Mouse (Mus musculus): ENCODE data around the gene Slc9a9. TPM values are rescaled to one million over a fixed set of nuclear protein-coding genes. Genes with fewer than 3 reads are reported as not detected.

Gene Slc9a9
- polyA plus RNA-seq, 1 experiment, result 127 TPM

DNA sequence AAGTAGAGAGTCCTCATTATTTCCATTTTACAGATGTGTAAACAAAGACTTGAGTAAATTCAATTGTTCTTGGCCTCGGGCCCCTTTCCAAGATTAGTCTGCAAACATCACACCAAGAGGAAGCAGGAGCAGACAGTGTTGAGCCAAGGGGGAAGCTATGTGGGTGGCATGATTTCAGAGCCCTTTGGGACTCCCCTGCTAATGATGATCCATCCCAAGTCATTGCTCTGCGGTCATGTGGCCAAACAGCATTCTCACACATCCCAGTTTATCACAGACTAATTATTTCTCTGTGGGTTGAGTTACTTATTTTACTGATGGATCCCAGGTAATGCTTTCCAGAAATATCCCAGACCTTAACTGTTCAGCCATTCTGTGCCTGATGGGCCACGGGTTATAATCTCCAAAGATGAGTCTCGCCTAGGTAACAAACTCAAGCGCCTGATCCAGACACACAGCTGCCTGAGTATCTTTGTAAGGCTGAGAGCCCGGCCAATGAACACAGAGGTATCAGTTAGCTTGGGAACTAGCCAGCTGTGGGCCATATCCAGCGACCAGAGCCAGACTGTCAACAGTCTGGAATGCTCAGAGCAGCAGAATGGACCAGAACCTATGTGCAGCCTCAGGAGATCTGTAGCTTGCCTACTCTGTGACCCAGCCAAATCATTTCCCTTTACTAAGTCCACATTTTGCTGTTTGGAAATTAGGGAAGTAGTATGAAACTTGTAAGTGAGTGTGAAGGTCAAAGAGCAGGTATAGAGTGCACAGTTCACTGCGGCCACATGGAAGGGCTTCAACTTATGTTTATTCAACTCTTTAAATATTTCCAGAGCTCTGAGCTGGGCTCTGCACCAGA lies 518.9 kb downstream of the Slc9a9 start:
- H3K4me1 ChIP-seq (ENCODE audit: control insufficient read depth, insufficient read depth, low read length), result peaks cover 13% of the 10 kb centered on the region
- H3K27ac ChIP-seq (ENCODE audit: insufficient read depth, low read depth, low read length), result no peak overlapping the region
- TF ChIP-seq POLR2A (IDR thresholded peaks at IDR 0.05; ENCODE audit: borderline replicate concordance, low read depth, low read length) (no peak), CTCF (IDR thresholded peaks at IDR 0.05; ENCODE audit: low read depth, low read length) (no peak)
- no peak overlapping the region for H3K4me3 ChIP-seq (ENCODE audit: insufficient read depth, low read length)

DNA sequence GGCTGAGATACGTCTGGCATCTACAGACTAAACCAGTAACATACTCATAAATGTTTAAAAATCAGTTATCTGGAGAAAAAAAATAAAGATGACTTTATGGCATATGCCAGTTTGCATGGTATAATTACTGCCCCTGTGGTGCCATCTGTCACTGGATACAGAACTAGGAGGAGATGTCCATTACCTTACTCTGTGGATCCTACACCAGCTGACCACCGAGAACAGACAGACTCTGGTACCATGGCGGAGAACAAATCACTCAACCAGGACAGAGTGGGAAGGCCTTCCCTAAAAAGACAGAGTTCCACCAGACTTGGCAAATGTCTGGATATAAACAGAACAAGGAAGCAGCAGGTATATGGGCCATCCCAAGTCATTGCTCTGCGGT lies 519.5 kb downstream of the Slc9a9 start:
- Histone ChIP-seq H3K4me1 (ENCODE audit: control insufficient read depth, insufficient read depth, low read length) (peaks cover 19% of the 10 kb centered on the region), H3K4me3 (ENCODE audit: insufficient read depth, low read length) (no peak overlapping the region), H3K27ac (ENCODE audit: insufficient read depth, low read depth, low read length) (no peak overlapping the region)
- TF ChIP-seq POLR2A (IDR thresholded peaks at IDR 0.05; ENCODE audit: borderline replicate concordance, low read depth, low read length), result no peak
- TF ChIP-seq CTCF (IDR thresholded peaks at IDR 0.05; ENCODE audit: low read depth, low read length), result no peak

DNA sequence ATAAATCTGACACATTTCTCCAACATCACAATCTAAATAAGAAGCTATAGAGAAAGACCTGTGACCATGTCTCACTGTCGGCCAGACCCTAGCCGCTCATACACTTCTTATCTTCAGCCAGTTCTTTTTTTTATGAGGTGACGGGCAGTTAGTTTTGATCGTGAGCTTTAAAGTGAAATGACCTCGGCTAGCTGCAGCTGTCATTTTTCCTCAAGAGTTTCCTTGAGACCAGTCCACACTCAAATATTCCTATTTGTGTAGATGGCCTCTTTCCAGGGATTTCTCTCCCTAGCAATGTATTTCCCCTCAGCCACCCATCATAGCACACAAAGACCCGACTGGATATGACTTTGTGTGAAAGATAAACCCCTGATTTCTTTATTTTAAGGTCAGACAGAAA lies 521.7 kb downstream of the Slc9a9 start:
- peaks cover 22% of the 10 kb centered on the region for H3K4me1 ChIP-seq (ENCODE audit: control insufficient read depth, insufficient read depth, low read length)
- TF ChIP-seq POLR2A (IDR thresholded peaks at IDR 0.05; ENCODE audit: borderline replicate concordance, low read depth, low read length), result no peak
- no peak for TF ChIP-seq CTCF (IDR thresholded peaks at IDR 0.05; ENCODE audit: low read depth, low read length)
- no peak overlapping the region for H3K4me3 ChIP-seq (ENCODE audit: insufficient read depth, low read length)
- no peak overlapping the region for H3K27ac ChIP-seq (ENCODE audit: insufficient read depth, low read depth, low read length)

DNA sequence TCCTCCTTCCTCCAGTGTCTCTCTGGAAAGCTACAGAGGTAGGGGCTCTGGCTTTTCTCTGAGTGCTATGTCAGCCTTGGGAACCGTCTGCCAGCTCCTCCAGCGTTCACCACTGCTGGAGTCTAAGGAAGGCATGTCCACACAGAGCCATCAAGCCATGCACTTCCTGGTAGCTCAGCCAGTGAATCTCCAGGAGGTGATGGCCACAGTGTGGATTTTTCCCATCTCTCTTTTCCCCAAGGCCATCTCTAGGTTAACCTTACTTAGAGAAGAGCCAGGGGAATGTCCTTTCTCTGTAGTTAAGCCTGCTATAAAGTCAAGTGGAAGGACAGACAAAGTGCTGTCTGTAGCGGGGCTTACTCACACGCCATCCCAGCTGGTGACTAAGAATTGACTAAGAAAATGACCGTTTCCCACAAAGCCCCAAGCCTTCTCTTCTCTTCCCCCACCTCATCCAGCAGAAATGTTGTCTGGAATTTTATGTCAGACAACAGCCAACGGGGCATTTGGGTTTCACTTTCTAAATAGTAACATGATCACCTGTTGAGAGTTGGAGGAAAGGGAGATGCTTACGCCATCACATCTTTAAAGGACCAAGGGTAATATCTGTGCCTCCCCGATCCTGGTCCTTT lies 523.3 kb downstream of the Slc9a9 start:
- no peak overlapping the region for H3K27ac ChIP-seq (ENCODE audit: insufficient read depth, low read depth, low read length)
- peaks cover 19% of the 10 kb centered on the region for H3K4me1 ChIP-seq (ENCODE audit: control insufficient read depth, insufficient read depth, low read length)
- no peak overlapping the region for H3K4me3 ChIP-seq (ENCODE audit: insufficient read depth, low read length)
- TF ChIP-seq CTCF (IDR thresholded peaks at IDR 0.05; ENCODE audit: low read depth, low read length), result no peak
- TF ChIP-seq POLR2A (IDR thresholded peaks at IDR 0.05; ENCODE audit: borderline replicate concordance, low read depth, low read length), result no peak

DNA sequence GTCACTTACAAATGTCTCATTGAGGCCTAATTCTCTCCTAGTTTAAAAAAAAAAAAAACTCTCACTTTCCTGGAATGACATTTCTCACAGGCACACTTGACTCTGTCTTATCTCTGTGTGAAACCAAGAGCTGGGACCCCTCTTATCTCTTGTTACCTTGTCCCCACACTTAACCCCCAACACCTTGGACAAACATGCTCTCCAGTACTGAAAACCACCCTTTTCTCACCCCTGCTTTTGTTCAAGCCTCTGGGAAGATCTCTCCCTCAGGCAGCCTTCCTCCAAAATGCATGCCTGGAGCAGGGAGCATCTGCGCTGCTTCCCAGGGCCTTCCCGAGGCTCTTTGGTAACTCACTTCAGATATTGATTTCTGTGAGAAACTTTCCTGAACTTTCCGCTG lies 524.0 kb downstream of the Slc9a9 start:
- peaks cover 15% of the 10 kb centered on the region for H3K4me1 ChIP-seq (ENCODE audit: control insufficient read depth, insufficient read depth, low read length)
- TF ChIP-seq CTCF (IDR thresholded peaks at IDR 0.05; ENCODE audit: low read depth, low read length), result no peak
- TF ChIP-seq POLR2A (IDR thresholded peaks at IDR 0.05; ENCODE audit: borderline replicate concordance, low read depth, low read length), result no peak
- H3K27ac ChIP-seq (ENCODE audit: insufficient read depth, low read depth, low read length), result no peak overlapping the region
- H3K4me3 ChIP-seq (ENCODE audit: insufficient read depth, low read length), result no peak overlapping the region

DNA sequence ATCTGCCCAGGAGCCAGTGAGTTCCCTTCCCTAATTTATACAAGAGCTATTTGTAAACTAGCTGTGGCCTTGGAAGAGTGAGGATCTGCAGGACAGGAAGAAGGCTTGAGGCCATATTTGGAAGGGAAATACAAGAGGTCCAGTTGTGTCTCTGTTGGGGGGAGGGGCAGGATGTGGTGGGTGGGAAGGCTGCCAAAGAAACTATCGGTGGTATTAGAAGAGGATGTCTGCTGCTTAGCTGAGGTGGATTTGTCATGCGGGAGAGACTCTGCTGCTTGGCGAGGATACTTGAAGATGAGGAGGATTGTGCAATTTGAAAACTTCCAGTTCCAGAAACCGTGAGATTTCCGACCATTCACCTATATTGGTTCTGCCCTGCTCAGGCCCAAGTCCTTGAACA lies 524.4 kb downstream of the Slc9a9 start:
- TF ChIP-seq CTCF (IDR thresholded peaks at IDR 0.05; ENCODE audit: low read depth, low read length), result no peak
- no peak for TF ChIP-seq POLR2A (IDR thresholded peaks at IDR 0.05; ENCODE audit: borderline replicate concordance, low read depth, low read length)
- H3K27ac ChIP-seq (ENCODE audit: insufficient read depth, low read depth, low read length), result no peak overlapping the region
- peaks cover 14% of the 10 kb centered on the region for H3K4me1 ChIP-seq (ENCODE audit: control insufficient read depth, insufficient read depth, low read length)
- no peak overlapping the region for H3K4me3 ChIP-seq (ENCODE audit: insufficient read depth, low read length)

DNA sequence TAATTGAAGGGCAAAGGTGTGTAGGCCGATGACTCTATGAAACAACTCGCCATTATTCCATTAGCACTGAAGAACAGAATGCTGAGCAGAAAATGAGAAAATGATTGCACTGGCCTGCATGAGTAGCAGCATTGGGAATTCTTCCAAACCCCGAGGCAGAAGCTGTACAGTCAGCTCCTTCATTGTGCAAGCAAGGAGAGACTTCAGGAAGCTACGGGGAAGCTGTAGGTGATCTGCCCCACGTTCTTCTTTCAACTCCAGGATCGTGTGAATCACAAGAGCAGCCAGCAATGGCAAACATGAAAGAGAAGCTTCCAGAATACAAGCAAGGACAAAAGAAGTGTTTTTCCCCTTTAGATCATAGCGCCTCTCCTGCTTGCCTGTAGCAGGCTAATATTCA lies 538.0 kb downstream of the Slc9a9 start:
- Histone ChIP-seq H3K27ac (ENCODE audit: insufficient read depth, low read depth, low read length) (no peak overlapping the region), H3K4me3 (ENCODE audit: insufficient read depth, low read length) (no peak overlapping the region), H3K4me1 (ENCODE audit: control insufficient read depth, insufficient read depth, low read length) (no peaks in the 10 kb centered on the region)
- no peak for TF ChIP-seq CTCF (IDR thresholded peaks at IDR 0.05; ENCODE audit: low read depth, low read length)
- no peak for TF ChIP-seq POLR2A (IDR thresholded peaks at IDR 0.05; ENCODE audit: borderline replicate concordance, low read depth, low read length)

DNA sequence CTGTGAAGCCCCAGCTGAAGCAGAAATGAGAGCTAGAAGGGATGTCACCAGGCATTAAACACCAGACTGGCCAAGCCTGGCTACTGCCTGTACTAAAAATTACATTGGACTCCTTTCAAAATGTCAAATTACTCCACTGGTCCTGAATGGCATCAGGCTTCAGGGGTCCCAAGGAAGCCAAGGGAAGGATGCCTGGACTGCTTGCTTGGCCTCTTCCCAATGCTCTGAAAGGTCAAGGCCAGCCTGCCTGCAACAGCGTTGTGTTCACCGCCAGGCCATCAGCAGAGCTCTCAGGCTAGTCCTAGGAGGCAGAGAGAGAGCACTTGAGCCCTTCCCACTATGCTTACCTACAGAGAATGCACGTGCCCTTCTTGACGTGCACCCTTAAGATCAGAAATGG lies 539.0 kb downstream of the Slc9a9 start:
- Histone ChIP-seq H3K4me1 (ENCODE audit: control insufficient read depth, insufficient read depth, low read length) (no peaks in the 10 kb centered on the region), H3K27ac (ENCODE audit: insufficient read depth, low read depth, low read length) (no peak overlapping the region), H3K4me3 (ENCODE audit: insufficient read depth, low read length) (no peak overlapping the region)
- TF ChIP-seq POLR2A (IDR thresholded peaks at IDR 0.05; ENCODE audit: borderline replicate concordance, low read depth, low read length) (no peak), CTCF (IDR thresholded peaks at IDR 0.05; ENCODE audit: low read depth, low read length) (no peak)

DNA sequence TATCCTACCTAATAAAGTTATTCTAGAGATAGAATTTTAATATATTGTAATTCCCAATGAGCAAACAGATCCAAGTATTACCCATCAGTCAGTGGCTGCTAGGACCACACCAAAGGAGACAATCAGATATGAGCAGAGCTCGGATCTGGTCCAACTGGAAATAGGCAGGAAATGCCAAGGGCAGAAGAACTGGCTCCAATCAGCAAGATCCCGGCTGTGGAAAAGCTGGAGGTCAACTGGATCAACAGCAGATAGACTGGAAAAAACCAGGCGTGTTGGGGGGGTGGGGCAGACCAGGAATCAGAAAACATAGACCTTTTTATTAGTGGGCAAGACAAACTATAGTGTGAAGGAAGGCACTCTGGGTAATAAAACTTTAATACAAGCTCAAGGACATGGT lies 550.3 kb downstream of the Slc9a9 start:
- Histone ChIP-seq H3K4me1 (ENCODE audit: control insufficient read depth, insufficient read depth, low read length) (no peaks in the 10 kb centered on the region), H3K4me3 (ENCODE audit: insufficient read depth, low read length) (no peak overlapping the region), H3K27ac (ENCODE audit: insufficient read depth, low read depth, low read length) (no peak overlapping the region)
- no peak for TF ChIP-seq POLR2A (IDR thresholded peaks at IDR 0.05; ENCODE audit: borderline replicate concordance, low read depth, low read length)
- no peak for TF ChIP-seq CTCF (IDR thresholded peaks at IDR 0.05; ENCODE audit: low read depth, low read length)

DNA sequence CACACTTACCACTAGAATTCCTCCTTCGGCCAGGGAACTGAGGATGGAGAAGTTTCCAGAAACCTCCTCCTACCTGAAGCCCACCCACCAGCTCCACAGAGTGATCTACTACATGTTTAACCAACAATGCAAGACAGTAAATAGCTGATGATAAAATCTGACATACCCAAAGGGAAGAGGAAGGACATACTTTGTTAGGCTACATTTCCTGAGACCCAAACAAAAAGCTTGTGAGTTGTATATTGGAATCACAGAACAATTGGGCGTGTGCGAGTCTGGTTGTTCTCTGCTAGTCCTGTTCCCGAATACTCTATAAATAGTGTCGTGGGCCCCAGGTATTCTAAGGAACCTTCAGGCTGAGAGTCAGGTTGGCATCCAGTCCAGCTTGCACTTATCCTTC lies 551.6 kb downstream of the Slc9a9 start:
- no peak overlapping the region for H3K4me3 ChIP-seq (ENCODE audit: insufficient read depth, low read length)
- TF ChIP-seq CTCF (IDR thresholded peaks at IDR 0.05; ENCODE audit: low read depth, low read length), result no peak
- no peak for TF ChIP-seq POLR2A (IDR thresholded peaks at IDR 0.05; ENCODE audit: borderline replicate concordance, low read depth, low read length)
- no peaks in the 10 kb centered on the region for H3K4me1 ChIP-seq (ENCODE audit: control insufficient read depth, insufficient read depth, low read length)
- H3K27ac ChIP-seq (ENCODE audit: insufficient read depth, low read depth, low read length), result no peak overlapping the region
